Mouse (Mus musculus): Measurements from ENCODE around the gene Cdk7. TPM values are rescaled to one million over a fixed set of nuclear protein-coding genes. Genes with fewer than 3 reads are reported as not detected.
"Not testable (repeated sequence)": the region's sequence is repeated elsewhere in the genome, so short reads cannot be mapped to it uniquely, and the experiment has no call there.

The Cdk7 gene
- total RNA-seq (2021): 10 to 100 TPM; 66.5 to 68.2 TPM
- long read RNA-seq, experiment 1, transcript Cdk7-201 (12 exons, 1,988 nt): major isoform, 31 of 39 reads
- long read RNA-seq, experiment 1, partial matches to known transcripts: 5 of 39 reads
- long read RNA-seq, experiment 1, other reads (novel, unspliced or antisense): 3 of 39 reads
- long read RNA-seq, experiment 2, transcript Cdk7-201 (12 exons, 1,988 nt): major isoform, 36 of 46 reads
- long read RNA-seq, experiment 2, partial matches to known transcripts: 5 of 46 reads
- long read RNA-seq, experiment 2, other reads (novel, unspliced or antisense): 4 of 46 reads

DNA sequence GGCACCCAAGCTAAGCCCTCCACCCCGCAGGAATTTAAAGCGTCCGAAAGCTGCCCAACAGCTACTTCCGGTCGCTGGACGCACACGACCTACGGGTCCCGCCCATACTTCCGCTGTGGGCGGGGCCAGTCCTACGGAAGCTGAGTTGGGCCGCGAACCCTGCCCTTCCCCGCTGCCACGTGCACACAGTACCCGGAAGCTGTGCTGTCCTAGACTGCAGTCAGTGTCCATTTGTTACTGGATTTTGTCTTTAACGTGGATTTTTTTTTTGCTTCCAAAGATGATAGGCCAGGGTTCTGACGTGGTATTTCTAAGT is at the start of gene Cdk7:
Cdk7 (minus strand) TSS at position 79 of the 316 bp plus-strand sequence.
- DNase-seq (ENCODE audit: low spot score in 2 of 2): peak; percentile 81 to 83

DNA sequence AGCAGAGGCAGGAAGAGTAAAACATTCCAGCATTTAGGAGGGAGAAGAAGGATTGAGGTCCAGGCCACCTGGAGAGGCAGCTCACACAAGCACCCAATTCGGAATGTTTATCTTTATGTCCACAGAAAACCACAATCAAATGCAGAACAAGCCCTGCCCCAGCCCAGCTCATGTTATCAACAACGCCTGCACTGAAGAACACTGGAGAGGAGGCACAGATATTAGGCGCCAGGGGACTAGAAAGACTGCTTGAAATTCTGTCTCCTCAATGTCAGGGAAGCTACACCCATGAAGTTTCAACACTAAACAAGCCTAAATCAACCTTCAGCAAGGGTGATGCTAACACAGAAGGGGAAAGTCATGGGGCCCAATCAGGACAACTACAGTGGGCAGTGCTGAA is 46.8 kb upstream of the Cdk7 start:
- DNase-seq (ENCODE audit: low spot score in 2 of 2): no peak

DNA sequence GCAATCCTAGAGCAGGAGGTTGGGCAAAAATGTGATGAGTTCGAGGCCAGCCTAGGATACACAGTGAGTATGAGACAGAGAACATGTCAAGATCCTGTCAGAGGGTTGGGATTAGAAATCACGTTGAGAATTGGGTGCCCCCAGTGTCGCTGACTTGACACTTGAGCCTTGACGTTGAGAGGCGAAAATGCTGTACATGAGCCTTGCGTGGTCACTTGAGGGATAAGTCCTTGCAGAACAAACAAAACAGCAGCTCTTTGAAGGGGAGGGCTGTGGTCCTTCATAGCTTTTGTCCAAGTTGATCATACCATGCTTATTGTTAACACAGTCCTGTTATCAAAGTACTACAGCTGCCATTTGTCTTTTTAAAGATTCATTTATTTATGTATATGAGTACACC is 46.0 kb upstream of the Cdk7 start:
- DNase-seq (ENCODE audit: low spot score in 2 of 2): no peak

DNA sequence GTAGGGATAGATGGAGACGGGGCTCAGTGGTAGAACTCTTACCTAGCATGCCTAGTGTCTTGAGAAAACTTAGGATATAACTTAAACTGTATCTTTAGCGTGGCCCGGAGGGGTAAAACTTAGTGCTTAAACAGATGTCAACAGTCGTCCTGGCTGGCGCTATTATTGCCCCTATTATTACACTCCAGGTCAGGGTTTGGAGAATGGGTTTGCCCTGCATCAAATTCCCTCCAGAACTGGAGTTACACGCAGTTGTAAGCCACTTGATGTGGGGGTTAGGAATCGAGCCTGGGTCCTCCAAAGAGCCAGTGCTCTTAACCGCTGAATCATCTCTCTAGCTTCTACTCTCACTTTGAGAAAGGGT is 45.3 kb upstream of the Cdk7 start:
- DNase-seq (ENCODE audit: low spot score in 2 of 2): no peak

DNA sequence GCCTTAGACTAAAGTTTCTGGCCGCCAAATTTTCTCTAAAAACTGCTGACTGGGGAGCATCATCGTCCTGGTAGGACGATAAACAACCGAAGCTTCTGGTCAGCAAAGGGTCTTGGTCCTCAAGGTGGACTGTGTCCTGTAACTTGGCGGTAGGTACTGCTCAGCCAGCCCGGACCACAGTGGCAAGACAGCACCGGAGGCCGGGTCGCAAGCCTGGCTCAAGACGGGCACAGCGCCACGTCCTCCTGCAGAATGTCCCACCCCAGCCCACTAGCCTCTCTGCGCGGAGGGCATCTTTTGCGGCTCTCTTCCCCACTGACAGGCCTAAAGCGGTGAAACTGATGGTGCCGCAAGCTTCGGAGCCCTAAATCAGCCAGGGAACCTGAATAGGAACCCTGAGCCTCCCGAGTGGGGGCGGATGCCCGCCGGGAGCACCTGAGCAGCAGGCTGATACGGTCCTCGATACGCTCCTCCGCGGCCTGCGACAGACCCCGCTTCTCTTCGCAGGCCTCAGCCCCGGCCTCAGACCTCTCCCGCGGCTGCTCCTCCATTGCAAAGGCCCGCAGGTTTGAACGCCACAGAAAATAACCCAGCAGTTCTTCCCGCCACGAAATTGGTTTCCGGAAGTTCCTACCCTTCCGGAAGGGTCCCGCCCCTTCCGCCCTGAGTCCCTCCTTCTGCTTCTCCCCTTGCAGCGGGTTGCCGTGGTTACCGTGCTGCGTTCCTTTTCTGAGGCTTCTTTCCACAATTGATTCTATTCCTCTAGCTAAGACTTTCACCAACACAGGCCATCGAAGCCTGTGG is 44.7 kb upstream of the Cdk7 start, which contains the start of gene Cenph:
Cenph (minus strand) TSS at position 648 of the 804 bp plus-strand sequence.
- peak; percentile 53 to 66 for DNase-seq (ENCODE audit: low spot score in 2 of 2)

DNA sequence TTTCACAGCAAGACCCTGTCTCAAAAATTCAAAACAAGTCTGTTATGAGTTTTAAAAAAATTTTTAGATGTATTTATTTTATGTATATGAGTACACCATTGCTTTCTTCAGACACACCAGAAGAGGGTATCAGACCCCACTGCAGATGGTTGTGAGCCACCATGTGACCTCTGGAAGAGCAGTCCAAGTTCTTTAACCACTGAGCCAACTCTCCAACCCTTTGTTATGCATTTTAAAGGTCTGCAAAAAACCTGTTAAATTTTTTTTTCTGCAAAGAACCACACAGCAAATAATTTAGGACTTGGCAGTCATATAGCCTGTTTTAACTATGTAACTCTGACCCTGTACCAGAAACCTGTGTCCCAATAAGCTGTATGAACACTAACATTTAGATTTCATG is 44.0 kb upstream of the Cdk7 start:
- no peak for DNase-seq (ENCODE audit: low spot score in 2 of 2)

DNA sequence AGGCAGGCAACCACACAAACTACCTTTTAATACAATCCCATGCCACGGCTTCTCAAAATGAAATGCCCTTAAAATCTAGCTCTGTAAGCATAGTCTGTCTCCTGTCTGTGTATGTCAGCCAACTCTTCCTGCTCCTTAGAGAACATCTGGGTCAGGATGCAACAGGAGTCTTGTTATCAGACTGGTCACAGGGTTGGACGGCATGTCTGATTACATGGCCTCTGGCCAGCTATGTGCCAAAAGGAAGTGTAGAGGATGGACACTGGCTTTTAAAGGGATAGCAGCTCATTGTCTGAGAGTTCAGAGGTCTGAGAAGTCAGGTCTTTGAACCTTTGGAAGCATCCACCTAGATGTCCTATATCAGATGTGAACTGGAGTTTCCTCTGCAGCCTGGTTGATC is 24.6 kb upstream of the Cdk7 start:
- DNase-seq (ENCODE audit: low spot score in 2 of 2): no peak

DNA sequence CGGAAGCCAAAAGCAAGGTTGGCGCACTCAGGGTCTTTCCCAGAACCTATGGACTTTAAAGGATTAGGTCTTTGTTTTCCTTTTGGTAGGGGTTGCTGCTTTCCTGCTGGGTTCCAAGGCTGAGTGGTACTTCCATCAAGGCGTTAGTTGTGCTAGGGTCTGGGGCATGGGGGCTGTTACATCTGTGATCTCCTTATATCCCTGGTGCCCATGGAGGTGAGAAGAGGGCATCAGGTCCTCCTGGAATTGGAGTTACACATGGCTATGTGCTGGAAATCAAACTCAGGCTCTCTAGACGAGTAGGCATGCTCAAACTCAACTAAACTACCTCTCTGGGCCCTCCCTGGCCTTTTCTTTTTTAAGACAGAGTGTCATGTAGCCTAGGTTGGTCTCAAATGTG is 23.4 kb upstream of the Cdk7 start:
- DNase-seq (ENCODE audit: low spot score in 2 of 2): no peak

DNA sequence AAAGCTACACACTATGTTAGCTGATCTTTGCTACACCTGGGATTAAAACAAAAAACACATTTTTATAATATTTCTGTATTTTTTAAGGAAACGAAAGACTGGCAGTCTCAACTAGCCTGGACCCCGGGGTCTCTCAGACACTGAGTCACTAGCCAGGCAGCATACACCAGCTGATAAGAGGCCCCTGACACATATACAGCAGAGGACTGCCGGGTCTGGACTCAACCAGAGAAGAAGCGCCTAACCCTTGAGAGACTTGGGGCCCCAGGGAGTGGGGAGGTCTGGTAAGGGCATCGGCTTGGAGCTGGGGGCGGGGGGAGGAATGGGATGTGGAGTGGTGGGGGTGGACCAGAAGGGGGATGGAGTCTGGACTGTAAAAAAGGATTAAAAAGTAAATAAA is 22.3 kb upstream of the Cdk7 start:
- no peak for DNase-seq (ENCODE audit: low spot score in 2 of 2)

DNA sequence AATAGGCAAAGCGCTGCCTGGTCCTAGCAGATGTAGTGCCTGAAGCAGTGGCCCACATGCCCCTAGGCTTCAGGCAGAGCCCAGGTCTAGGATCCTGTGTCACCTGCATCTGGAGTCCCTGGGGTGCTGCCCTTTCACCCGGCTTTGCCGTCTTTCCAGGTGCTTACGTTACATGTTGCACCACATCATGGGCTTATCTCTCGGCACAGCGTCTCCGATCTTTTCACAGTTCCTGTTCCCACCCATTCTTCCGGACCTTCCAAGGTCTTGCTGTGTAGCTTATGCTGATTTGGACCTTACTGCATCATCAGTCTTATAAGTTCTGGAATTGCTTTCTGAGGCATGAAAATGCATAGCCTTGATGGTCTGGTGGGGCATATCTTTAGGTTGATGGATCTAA is 21.8 kb upstream of the Cdk7 start:
- no peak for DNase-seq (ENCODE audit: low spot score in 2 of 2)

DNA sequence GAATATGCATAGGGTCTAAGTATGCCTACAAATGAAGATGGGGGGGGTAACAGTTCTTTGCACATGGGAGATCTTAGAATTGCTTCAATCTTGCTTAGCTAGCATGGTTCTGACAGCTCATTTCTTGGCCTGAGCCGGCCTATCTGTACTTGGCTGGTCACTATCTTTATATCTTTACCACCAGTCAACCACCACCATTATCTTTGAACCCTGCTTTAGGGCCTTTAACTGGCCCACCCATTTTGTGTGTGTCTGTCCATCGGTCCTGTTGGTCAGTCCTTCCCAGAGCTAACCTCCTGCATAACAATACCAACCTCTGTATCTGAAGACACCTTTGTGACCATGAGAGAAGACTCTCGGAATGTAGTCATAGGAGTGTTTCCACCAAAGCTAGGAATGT is 20.7 kb upstream of the Cdk7 start:
- DNase-seq (ENCODE audit: low spot score in 2 of 2): no peak

DNA sequence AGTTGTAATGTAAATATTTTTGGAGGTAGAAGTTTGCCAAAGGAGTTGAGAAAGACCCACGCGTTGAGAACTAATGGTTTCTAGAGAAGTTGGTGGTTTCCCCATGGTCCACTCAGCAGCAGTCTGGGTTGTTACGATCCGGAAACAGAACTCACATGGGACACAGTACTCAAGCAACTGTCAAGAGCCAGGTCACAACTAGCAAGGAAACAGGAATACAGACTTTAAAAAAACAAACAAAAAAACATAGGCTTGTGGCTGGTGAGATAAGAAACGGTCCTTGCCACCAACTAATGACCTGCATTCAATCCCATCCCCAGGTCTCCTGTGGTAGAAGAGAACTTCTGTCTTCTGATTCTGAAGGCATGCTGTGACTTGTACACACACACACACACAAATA is 20.1 kb upstream of the Cdk7 start:
- no peak for DNase-seq (ENCODE audit: low spot score in 2 of 2)

DNA sequence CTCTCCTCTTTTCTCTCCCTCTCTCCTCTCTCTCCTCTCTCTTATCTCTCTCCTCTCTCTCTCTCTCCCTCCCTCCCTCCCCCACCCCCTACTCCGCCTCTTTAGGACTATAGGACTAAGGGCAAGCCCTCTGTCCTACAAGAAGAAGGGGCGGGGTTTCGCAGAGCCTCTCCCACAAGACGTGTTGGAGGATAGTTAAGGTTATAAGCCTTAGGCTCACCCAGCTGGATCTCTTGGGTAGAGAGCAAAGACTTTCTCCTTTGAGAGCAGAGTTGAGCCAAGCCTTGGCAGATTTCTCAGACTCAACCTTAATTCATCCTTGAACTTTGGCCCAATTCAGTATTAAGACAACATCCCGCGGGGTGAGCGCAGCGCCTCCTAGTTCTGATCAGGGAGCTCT is 17.9 kb upstream of the Cdk7 start:
- no peak for DNase-seq (ENCODE audit: low spot score in 2 of 2)

DNA sequence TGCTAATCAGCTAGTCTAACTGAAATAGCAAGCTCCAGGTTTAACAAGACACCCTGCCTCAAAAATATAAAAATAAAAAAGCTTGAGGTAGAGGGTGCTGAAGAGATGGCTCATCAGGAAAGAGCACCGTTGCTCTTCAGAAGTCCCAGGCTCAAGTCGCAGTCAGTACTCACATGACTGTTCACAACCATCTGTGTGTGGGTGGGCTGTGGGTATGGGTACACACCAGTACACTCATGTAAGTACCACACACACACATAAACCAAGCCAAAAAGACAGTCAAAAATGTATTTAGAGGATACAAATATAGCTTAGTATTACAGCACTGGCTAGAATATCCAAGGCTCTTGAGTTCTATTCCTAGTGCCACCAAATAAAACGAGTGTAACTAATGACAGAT is 15.4 kb upstream of the Cdk7 start:
- no peak for DNase-seq (ENCODE audit: low spot score in 2 of 2)

DNA sequence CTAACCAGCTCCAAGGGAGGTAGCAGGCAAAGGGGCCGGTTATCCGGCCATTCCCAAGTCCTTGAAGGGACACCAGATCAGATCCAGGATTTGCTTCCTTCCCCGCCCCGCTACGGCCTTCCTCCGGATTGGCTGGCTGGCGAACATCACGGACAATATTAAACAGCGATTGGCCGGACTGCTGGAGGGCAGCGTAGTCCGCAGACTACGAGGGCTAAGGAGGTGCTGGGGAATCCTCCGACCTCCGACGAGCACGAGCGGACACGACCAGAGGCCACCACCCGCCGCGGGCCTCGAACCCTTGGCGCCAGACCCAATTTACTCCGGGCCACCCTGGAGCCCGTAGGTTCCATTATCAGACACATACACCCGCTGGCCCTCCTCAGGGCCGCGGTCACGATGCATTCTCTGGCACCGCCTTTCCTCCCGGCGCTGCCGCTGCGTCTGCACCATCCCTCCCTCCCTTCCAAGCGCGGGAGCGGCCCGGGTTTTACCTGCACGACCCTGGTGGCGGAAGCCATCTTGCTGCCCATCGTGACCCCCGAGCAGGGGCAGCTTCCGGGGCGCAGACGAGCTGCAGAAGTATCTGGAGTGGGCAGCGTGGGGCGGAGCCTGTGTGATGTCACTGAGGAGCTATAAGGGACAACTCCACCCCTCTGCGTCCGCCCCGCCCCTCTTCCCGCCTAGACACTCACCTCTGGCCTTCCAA is 13.5 kb upstream of the Cdk7 start, which contains the start of gene Mrps36:
Mrps36 (minus strand) TSS at position 624 of the 709 bp plus-strand sequence.
- DNase-seq (ENCODE audit: low spot score in 2 of 2): peak; percentile 80 to 89

DNA sequence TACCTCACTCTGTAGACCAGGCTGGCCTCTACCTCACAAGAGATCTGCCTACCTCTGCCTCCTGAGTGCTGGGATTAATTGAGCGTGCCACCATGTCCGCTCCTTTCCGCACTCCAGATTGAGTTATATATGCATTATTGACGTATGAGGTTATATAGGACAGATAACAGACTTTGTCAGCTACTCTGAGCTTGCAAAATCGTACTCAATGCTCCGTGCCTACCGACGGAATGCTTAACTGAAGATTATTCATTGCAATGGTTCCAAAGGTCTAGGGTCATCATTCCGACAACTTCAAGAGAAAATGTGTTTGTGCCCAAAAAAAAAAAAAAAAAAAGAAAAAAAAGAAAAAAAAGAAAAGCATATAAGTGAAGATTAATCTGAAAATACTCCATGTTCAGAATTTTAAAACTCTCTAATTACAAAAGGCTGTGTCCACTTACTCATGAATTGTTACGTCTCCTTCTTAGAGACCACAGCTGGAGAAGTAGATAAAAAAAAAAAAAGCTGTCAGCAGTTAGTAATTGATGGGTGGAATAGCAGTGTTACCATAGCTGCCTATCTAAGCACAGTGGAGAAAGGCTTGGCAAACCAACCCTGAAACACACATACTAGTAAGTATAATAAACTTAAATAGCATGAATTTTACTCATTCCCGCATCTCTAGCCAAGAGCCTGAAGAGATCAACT is 12.8 kb upstream of the Cdk7 start:
- no peak for DNase-seq (ENCODE audit: low spot score in 2 of 2)

DNA sequence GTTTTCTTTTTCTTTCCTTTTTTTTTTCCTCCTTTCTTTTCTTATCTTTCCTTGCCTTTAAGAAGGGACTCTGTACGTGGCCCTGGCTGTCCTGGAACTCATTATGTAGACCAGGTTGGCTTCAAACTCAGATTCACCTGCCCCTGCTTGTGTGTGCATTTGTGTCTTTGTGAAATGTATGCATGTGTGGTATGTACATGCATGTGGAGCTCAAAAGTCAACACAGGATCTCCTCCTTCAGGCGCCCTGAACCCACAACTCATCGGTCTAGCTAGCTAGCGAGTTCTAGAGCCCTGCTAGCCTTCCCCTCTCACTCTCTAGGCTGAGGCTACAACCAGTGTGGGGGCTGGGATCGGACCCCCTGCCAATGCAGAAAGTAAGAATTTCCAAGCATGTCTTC is 12.1 kb upstream of the Cdk7 start:
- no peak for DNase-seq (ENCODE audit: low spot score in 2 of 2)

DNA sequence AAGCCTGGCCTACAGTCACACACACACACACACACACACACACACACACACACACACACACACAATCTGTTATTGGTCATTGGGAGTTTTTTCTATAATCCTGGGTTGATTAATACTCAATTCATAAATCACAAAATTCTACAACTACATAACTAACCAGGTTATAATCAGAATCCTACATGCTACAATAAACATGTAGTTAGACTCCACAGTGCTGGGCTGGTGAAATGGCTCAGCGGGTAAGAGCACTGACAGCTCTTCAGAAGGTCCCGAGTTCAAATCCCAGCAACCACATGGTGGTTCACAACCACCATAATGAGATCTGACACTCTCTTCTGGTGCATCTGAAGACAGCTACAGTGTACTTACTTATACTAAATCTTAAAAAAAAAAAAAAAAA is 2.0 kb upstream of the Cdk7 start:
- DNase-seq (ENCODE audit: low spot score in 2 of 2): no peak

DNA sequence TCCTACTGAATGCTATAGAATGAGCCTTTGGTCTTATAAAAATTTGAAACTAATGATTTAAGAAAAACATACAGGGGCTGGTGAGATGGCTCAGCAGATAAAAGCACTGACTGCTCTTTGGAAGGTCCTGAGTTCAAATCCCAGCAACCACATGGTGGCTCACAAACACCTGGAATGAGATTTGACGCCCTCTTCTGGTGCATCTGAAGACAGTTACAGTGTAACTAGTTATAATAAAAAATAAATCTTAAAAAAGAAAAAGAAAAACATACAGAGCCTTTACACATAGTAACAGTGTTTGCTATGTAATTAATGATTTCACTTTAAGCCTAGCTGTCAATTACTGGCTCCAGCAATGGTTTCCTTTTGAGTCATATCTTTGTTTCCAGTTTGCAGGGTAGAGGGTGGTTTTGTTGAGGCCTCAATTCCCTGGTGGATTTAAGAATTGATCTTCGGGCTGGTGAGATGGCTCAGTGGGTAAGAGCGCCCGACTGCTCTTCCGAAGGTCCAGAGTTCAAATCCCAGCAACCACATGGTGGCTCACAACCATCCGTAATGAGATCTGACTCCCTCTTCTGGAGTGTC is 815 bp upstream of the Cdk7 start:
- DNase-seq (ENCODE audit: low spot score in 2 of 2): not testable (repeated sequence)

DNA sequence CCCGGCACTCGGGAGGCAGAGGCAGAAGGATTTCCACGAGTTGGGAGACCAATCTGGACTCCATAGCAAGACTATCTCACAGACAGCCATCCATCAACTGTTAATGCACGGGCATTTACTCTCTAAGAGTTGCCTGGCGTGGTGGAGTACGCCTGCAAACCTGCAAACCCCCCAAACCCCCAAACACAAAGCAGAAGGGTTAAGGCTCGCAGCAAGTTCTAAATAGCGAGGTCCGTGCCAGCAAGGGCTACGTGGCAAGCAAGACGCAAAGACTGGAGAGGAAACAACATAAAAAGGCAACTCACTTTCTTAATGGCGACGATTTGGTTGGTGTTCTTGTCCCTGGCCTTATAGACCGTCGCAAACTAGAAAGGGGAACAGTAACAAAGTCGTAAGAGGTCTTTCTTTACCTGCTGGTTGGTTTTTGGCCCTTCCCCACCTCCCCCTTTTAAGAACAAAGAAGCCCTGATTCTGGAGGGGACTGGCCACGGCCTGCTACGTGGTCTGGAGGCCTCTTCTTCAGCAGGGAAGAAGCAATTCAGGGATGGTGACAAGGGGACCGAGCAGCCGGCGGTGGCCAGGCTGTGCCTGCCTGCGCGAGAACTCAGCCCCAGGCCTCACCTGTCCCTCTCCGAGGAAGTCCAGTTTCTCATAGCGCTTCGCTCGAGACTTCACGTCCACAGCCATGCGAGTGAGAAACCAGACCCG is 432 bp downstream of the Cdk7 start:
- DNase-seq (ENCODE audit: low spot score in 2 of 2): no peak

DNA sequence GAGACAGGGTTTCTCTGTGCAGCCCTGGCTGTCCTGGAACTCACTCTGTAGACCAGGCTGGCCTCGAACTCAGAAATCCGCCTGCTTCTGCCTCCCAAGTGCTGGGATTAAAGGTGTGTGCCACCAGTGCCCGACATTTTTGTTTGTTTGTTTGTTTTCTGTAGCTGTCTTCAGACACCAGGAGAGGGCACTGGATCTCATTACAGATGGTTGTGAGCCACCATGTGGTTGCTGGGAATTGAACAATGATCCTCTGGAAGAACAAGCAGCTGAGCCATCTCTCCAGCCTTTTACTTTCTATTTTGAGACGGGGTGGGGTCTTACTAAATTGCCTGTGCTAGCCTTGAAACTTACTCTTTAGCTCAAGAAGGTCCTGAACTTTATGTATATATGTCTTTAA is 2.2 kb downstream of the Cdk7 start:
- DNase-seq (ENCODE audit: low spot score in 2 of 2): not testable (repeated sequence)

Data from adrenal gland, postnatal 4 days (tissue).